11 mouse cellular contexts compared by ENCODE assay signal in the genomic region with DNA sequence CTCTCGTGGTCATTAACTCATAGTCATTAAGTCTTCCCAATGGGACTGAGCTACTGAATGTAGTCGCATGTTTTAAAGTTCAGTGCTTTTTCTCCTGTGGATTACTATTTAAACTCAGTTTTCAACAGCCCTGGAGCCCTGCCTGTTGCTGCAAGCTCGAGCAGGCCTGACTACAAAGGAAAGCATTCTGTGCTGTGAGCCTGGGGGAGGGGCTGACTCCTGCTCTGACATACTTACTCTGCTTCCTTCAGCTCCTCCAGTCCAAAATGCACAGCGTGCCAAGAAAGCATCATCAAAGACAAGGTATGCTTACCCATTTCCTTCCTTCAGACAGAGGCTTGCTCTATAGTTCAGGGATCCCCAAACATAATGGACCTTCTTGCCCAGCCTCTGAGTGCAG. TPM values are rescaled to one million over a fixed set of nuclear protein-coding genes. Genes with fewer than 3 reads are reported as not detected.
DNase-seq lines count a peak whose midpoint lies in the region; ATAC-seq and TF ChIP-seq lines count a peak whose summit lies in the region.
"Had no signal": no experiment of that assay in that cellular context is flagged by ENCODE, and none has a peak within 500 bp of the region (broad histone marks: within the 10 kb centered on the region; RNA-seq: fewer than 3 reads in every experiment).

No protein-coding gene starts in this region.

- no peaks in the 10 kb centered on the region for H3K27me3 ChIP-seq in forebrain, embryonic 14.5 days (replicated peaks; ENCODE audit: control insufficient read depth, insufficient read depth, low read length)
- H3K27me3 ChIP-seq in forebrain, embryonic 13.5 days, result no peaks in the 10 kb centered on the region
- no peaks in the 10 kb centered on the region for H3K27me3 ChIP-seq in CH12.LX (replicated peaks)
- no peaks in the 10 kb centered on the region for H3K27me3 ChIP-seq in embryonic facial prominence, embryonic 15.5 days

- in situ Hi-C loops in CH12.LX (cut with MboI; ENCODE audit: low pct_ligation_motif_present, low pct_unique_long_range_greater_than_20kb, low sequenced_read_pairs), result no loop called here

- H3K79me2 ChIP-seq in CH12.LX (replicated peaks; ENCODE audit: control insufficient read depth, extremely low read depth, insufficient read depth, poor library complexity, severe bottlenecking), result peaks cover 2% of the 10 kb centered on the region; the same call in 1 of the 2 replicates

- H3K36me3 ChIP-seq in forebrain, embryonic 14.5 days (ENCODE audit: control insufficient read depth, insufficient read depth, low read length), result peaks cover 36% of the 10 kb centered on the region
- peaks cover 70% of the 10 kb centered on the region for H3K36me3 ChIP-seq in forebrain, embryonic 13.5 days (ENCODE audit: poor library complexity, severe bottlenecking)
- H3K36me3 ChIP-seq in CH12.LX (replicated peaks in 1 of 2; ENCODE audit: control insufficient read depth in 1 of 2, insufficient read depth in 1 of 2, low read length in 1 of 2), result peaks cover 69 to 94% of the 10 kb centered on the region in 2 experiments
- peaks cover 16% of the 10 kb centered on the region for H3K36me3 ChIP-seq in embryonic facial prominence, embryonic 15.5 days

- TF ChIP-seq RAD21 in CH12.LX (IDR thresholded peaks at IDR 0.05; ENCODE audit: low read depth, low read length), result no peak

- peak; percentile 42 for DNase-seq in forebrain, embryonic 14.5 days (ENCODE audit: low spot score)
- no peak for DNase-seq in CH12.LX (ENCODE audit: extremely low read depth)
- DNase-seq in layer of hippocampus, adult 2 months (ENCODE audit: low spot score in 2 of 2), result peak in 1 of 2 experiments; percentile 32
- peak; percentile 81 for DNase-seq in urinary bladder, postnatal 14 days (ENCODE audit: low spot score)
- no peak for DNase-seq in adrenal gland, postnatal 25 days

- 39% methylated on average over 4 of the region's 4 CpGs for WGBS in forebrain, embryonic 14.5 days
- 55% methylated on average over 4 of the region's 4 CpGs for WGBS in forebrain, embryonic 13.5 days
- 29% methylated on average over 4 of the region's 4 CpGs for WGBS in embryonic facial prominence, embryonic 15.5 days

- no peak overlapping the region for H3K9ac ChIP-seq in forebrain, embryonic 14.5 days (ENCODE audit: low read length)
- no peak overlapping the region for H3K9ac ChIP-seq in forebrain, embryonic 13.5 days
- no peak overlapping the region for H3K9ac ChIP-seq in CH12.LX (ENCODE audit: insufficient read depth, low read depth)
- H3K9ac ChIP-seq in embryonic facial prominence, embryonic 15.5 days, result no peak overlapping the region

- peak overlapping the region; percentile 33; the same call in 1 of the 2 replicates for H3K27ac ChIP-seq in forebrain, embryonic 14.5 days (ENCODE audit: low read depth, low read length)
- H3K27ac ChIP-seq in forebrain, embryonic 13.5 days, result no peak overlapping the region
- H3K27ac ChIP-seq in CH12.LX (ENCODE audit: insufficient read depth, low read depth), result 0 out of 2 replicates have a peak overlapping the region, but pooled peaks have one; percentile 3
- peak overlapping the region; percentile 75 for H3K27ac ChIP-seq in embryonic facial prominence, embryonic 15.5 days (replicated peaks)
- H3K27ac ChIP-seq in layer of hippocampus, adult 2 months, result peak overlapping the region; percentile 75

- dilution Hi-C loops in CH12.LX (cut with MboI; ENCODE audit: extremely low pct_ligation_motif_present, extremely low pct_unique_long_range_greater_than_20kb, low sequenced_read_pairs), result no loop called here

- no peak for TF ChIP-seq CTCF in CH12.LX (conservative IDR thresholded peaks at IDR 0.05 in 1 of 2, IDR thresholded peaks at IDR 0.05 in 1 of 2; ENCODE audit: low read depth in 2 of 2, low read length in 2 of 2)
- no peak for TF ChIP-seq CTCF in layer of hippocampus, adult 2 months (conservative IDR thresholded peaks at IDR 0.05)

- H3K4me1 ChIP-seq in forebrain, embryonic 14.5 days (ENCODE audit: control insufficient read depth, insufficient read depth, low read length), result no peaks in the 10 kb centered on the region
- peaks cover 9% of the 10 kb centered on the region for H3K4me1 ChIP-seq in forebrain, embryonic 13.5 days
- H3K4me1 ChIP-seq in CH12.LX (ENCODE audit: control insufficient read depth in 1 of 2, insufficient read depth in 2 of 2), result peaks cover 16 to 31% of the 10 kb centered on the region in 2 experiments
- H3K4me1 ChIP-seq in embryonic facial prominence, embryonic 15.5 days, result peaks cover 14% of the 10 kb centered on the region

- no peak for ATAC-seq in forebrain, embryonic 14.5 days
- no peak for ATAC-seq in forebrain, embryonic 13.5 days
- peak; percentile 53; the same call in 1 of the 2 replicates for ATAC-seq in embryonic facial prominence, embryonic 15.5 days (ENCODE audit: insufficient number of reproducible peaks, low FRiP score, low TSS enrichment, low read depth)
- no peak for ATAC-seq in monocyte, adult 5-6 weeks (replicated peaks; ENCODE audit: insufficient number of reproducible peaks, low FRiP score, low TSS enrichment, poor library complexity, severe bottlenecking)

- no peak overlapping the region for H3K4me2 ChIP-seq in forebrain, embryonic 14.5 days (ENCODE audit: low read length)
- H3K4me2 ChIP-seq in forebrain, embryonic 13.5 days, result no peak overlapping the region
- H3K4me2 ChIP-seq in CH12.LX (ENCODE audit: insufficient read depth, low read depth, poor library complexity, severe bottlenecking), result no peak overlapping the region
- no peak overlapping the region for H3K4me2 ChIP-seq in embryonic facial prominence, embryonic 15.5 days (replicated peaks)

- TF ChIP-seq EP300 in CH12.LX (IDR thresholded peaks at IDR 0.05; ENCODE audit: low read length), result no peak

- no peak overlapping the region for H3K4me3 ChIP-seq in forebrain, embryonic 14.5 days (ENCODE audit: low read depth, low read length)
- H3K4me3 ChIP-seq in forebrain, embryonic 13.5 days, result no peak overlapping the region
- H3K4me3 ChIP-seq in CH12.LX (replicated peaks in 1 of 3; ENCODE audit: low read depth in 2 of 3, low read length in 2 of 3, poor library complexity in 1 of 3), result no peak overlapping the region
- H3K4me3 ChIP-seq in embryonic facial prominence, embryonic 15.5 days (replicated peaks), result no peak overlapping the region
- no peak overlapping the region for H3K4me3 ChIP-seq in layer of hippocampus, adult 2 months
- H3K4me3 ChIP-seq: erythroblast, embryonic 14.5 days had no signal

- no peak for TF ChIP-seq POLR2A in CH12.LX (IDR thresholded peaks at IDR 0.05; ENCODE audit: low read depth, low read length)

- no peaks in the 10 kb centered on the region for H3K9me3 ChIP-seq in forebrain, embryonic 14.5 days (replicated peaks; ENCODE audit: control insufficient read depth, low read length)
- no peaks in the 10 kb centered on the region for H3K9me3 ChIP-seq in forebrain, embryonic 13.5 days (replicated peaks)
- no peaks in the 10 kb centered on the region for H3K9me3 ChIP-seq in CH12.LX (replicated peaks; ENCODE audit: low read length)
- no peaks in the 10 kb centered on the region for H3K9me3 ChIP-seq in embryonic facial prominence, embryonic 15.5 days (replicated peaks)

TF ChIP-seq in CH12.LX, 34 proteins besides CTCF, POLR2A, EP300 and RAD21 (continues in another document):
- TF ChIP-seq MEF2A (IDR thresholded peaks at IDR 0.05; ENCODE audit: borderline replicate concordance, low read depth, low read length) (no peak), ELF1 (IDR thresholded peaks at IDR 0.05; ENCODE audit: low read depth, low read length) (no peak), RCOR1 (conservative IDR thresholded peaks at IDR 0.05; ENCODE audit: low read depth, low read length) (no peak), NRF1 (IDR thresholded peaks at IDR 0.05; ENCODE audit: low read depth, low read length) (no peak), PAX5 (IDR thresholded peaks at IDR 0.05; ENCODE audit: low read length) (no peak), MAZ (IDR thresholded peaks at IDR 0.05; ENCODE audit: low read depth, low read length) (no peak), BHLHE40 (IDR thresholded peaks at IDR 0.05; ENCODE audit: low read depth, low read length) (no peak), USF2 (conservative IDR thresholded peaks at IDR 0.05; ENCODE audit: low read depth, low read length) (no peak), GABPA (IDR thresholded peaks at IDR 0.05; ENCODE audit: insufficient replicate concordance, low read depth, low read length) (no peak), JUND (conservative IDR thresholded peaks at IDR 0.05; ENCODE audit: low read depth, low read length) (no peak), IRF4 (IDR thresholded peaks at IDR 0.05; ENCODE audit: low read depth, low read length) (no peak), E2F4 (IDR thresholded peaks at IDR 0.05; ENCODE audit: insufficient replicate concordance, low read depth, low read length) (no peak), SIN3A (IDR thresholded peaks at IDR 0.05; ENCODE audit: low read length) (no peak), JUN (IDR thresholded peaks at IDR 0.05; ENCODE audit: insufficient read depth, low read depth, low read length) (no peak), ZC3H11A (IDR thresholded peaks at IDR 0.05; ENCODE audit: low read depth, low read length) (no peak), MXI1 (IDR thresholded peaks at IDR 0.05; ENCODE audit: low read depth, low read length) (no peak)

RNA-seq across cellular contexts. Expression of gene Amn, which starts 32.1 kb away (rescaled TPM):
- 1.9 and 2.9 TPM in 2 replicates for polyA plus RNA-seq in forebrain, embryonic 14.5 days (2014; fragmentation: Nextera tagmentation; extraction: Ambion mirVana)
- 0.76 and 0.98 TPM in 2 replicates for polyA plus RNA-seq in forebrain, embryonic 13.5 days (2015; fragmentation: Nextera tagmentation; extraction: Ambion mirVana)
- total RNA-seq in CH12.LX (2012; rRNA removed) (0.55 and 1.1 TPM in 2 replicates), CH12.LX (2014; rRNA removed) (0.62 TPM in 1 of 2 replicates, not detected in the other)
- polyA plus RNA-seq in CH12.LX (2012; ENCODE audit: insufficient read length, low read depth), result 0.61 and 0.79 TPM in 2 replicates
- polyA plus RNA-seq in embryonic facial prominence, embryonic 15.5 days (2015; fragmentation: Nextera tagmentation; extraction: Ambion mirVana), result 0.59 and 1.0 TPM in 2 replicates
- 1 to 10 TPM; 4.7 to 5.4 TPM for total RNA-seq in layer of hippocampus, adult 2 months (2021)
- total RNA-seq in adrenal gland, postnatal 25 days (2021), result 0.79 TPM in 1 of 2 replicates, not detected in the other
- 1.2 TPM in 1 of 3 replicates, not detected in the others for total RNA-seq in monocyte, adult 5-6 weeks (2017)

RNA-seq across cellular contexts. Expression of gene 4930595D18Rik, which starts 54.5 kb away (rescaled TPM):
- not detected in 2 replicates for polyA plus RNA-seq in forebrain, embryonic 14.5 days (2014; fragmentation: Nextera tagmentation; extraction: Ambion mirVana)
- 0.21 TPM in 1 of 2 replicates, not detected in the other for polyA plus RNA-seq in forebrain, embryonic 13.5 days (2015; fragmentation: Nextera tagmentation; extraction: Ambion mirVana)
- total RNA-seq in CH12.LX (2012; rRNA removed), result not detected in 2 replicates
- total RNA-seq in CH12.LX (2014; rRNA removed), result 0.43 TPM in 1 of 2 replicates, not detected in the other
- polyA plus RNA-seq in CH12.LX (2012; ENCODE audit: insufficient read length, low read depth), result 0.57 and 0.61 TPM in 2 replicates
- not detected in 2 replicates for polyA plus RNA-seq in embryonic facial prominence, embryonic 15.5 days (2015; fragmentation: Nextera tagmentation; extraction: Ambion mirVana)
- total RNA-seq in layer of hippocampus, adult 2 months (2021), result not detected
- not detected in 2 replicates for total RNA-seq in adrenal gland, postnatal 25 days (2021)
- 1.2 TPM in 1 of 3 replicates, not detected in the others for total RNA-seq in monocyte, adult 5-6 weeks (2017)
- total RNA-seq: ES-E14 had no signal
- polyA plus RNA-seq: erythroblast, embryonic 14.5 days; liver, embryonic 16.5 days had no signal

Comparison
In these comparisons a context has a peak if more than half of its experiments do, and no peak if none do; other contexts are left out.
1. DNase-seq: peak in forebrain, embryonic 14.5 days (single experiment) and urinary bladder, postnatal 14 days (single experiment); none in CH12.LX (single experiment) and adrenal gland, postnatal 25 days (single experiment).